Mouse (Mus musculus) right cerebral cortex, adult 18-20 months (tissue): ENCODE measurements around the gene Ssbp3.

ENCODE experiments used
- DNase-seq: peaks from one replicate; pipeline ENCODE4 v3.0.0; 2022; ENCODE audit warnings: mixed read lengths

The Ssbp3 gene

GRCm38 (mm10) chr4:106935583-106935935 lies 25.1 kb downstream of the Ssbp3 start:
- DNase-seq = no peak

GRCm38 (mm10) chr4:106936041-106936440 lies 25.5 kb downstream of the Ssbp3 start:
- no peak for DNase-seq

- DNase-seq = no peak
Measured at GRCm38 (mm10) chr4:106936741-106937140, 26.2 kb downstream of the Ssbp3 start.

- DNase-seq = no peak
Measured at GRCm38 (mm10) chr4:106938506-106939222, 28.2 kb downstream of the Ssbp3 start.

- peak; percentile 51 for DNase-seq
Measured at GRCm38 (mm10) chr4:106939223-106939918, 28.9 kb downstream of the Ssbp3 start.

- DNase-seq = no peak
Measured at GRCm38 (mm10) chr4:106939919-106940227, 29.4 kb downstream of the Ssbp3 start.

- DNase-seq = no peak
Measured at GRCm38 (mm10) chr4:106940945-106941344, 30.4 kb downstream of the Ssbp3 start.

- DNase-seq = no peak
Measured at GRCm38 (mm10) chr4:106941475-106941874, 31.0 kb downstream of the Ssbp3 start.

GRCm38 (mm10) chr4:106942491-106942890 lies 32.0 kb downstream of the Ssbp3 start:
- no peak for DNase-seq

GRCm38 (mm10) chr4:106943627-106944026 lies 33.1 kb downstream of the Ssbp3 start:
- DNase-seq = no peak

GRCm38 (mm10) chr4:106944898-106945297 lies 34.4 kb downstream of the Ssbp3 start:
- DNase-seq = no peak

- DNase-seq = no peak
Measured at GRCm38 (mm10) chr4:106947741-106948140, 37.2 kb downstream of the Ssbp3 start.

- DNase-seq = no peak
Measured at GRCm38 (mm10) chr4:106948546-106948945, 38.0 kb downstream of the Ssbp3 start.

GRCm38 (mm10) chr4:106949200-106949599 lies 38.7 kb downstream of the Ssbp3 start:
- peak; percentile 51 for DNase-seq

- no peak for DNase-seq
Measured at GRCm38 (mm10) chr4:106950801-106951200, 40.3 kb downstream of the Ssbp3 start.

- no peak for DNase-seq
Measured at GRCm38 (mm10) chr4:106951455-106951854, 41.0 kb downstream of the Ssbp3 start.

- DNase-seq = no peak
Measured at GRCm38 (mm10) chr4:106953221-106953620, 42.7 kb downstream of the Ssbp3 start.

- no peak for DNase-seq
Measured at GRCm38 (mm10) chr4:106953760-106954159, 43.3 kb downstream of the Ssbp3 start.

- peak; percentile 84 for DNase-seq
Measured at GRCm38 (mm10) chr4:106955729-106956712, 45.5 kb downstream of the Ssbp3 start.

- DNase-seq = no peak
Measured at GRCm38 (mm10) chr4:106958117-106958516, 47.6 kb downstream of the Ssbp3 start.

- no peak for DNase-seq
Measured at GRCm38 (mm10) chr4:106958561-106958960, 48.1 kb downstream of the Ssbp3 start.

GRCm38 (mm10) chr4:106959506-106960302 lies 49.2 kb downstream of the Ssbp3 start:
- DNase-seq = no peak

- DNase-seq = no peak
Measured at GRCm38 (mm10) chr4:106960476-106960875, 50.0 kb downstream of the Ssbp3 start.
